Mouse (Mus musculus) hindbrain, embryonic 12.5 days (tissue): ENCODE results near the gene Gusb. TPM values are rescaled to one million over a fixed set of nuclear protein-coding genes. Genes with fewer than 3 reads are reported as not detected.

ENCODE experiments used
- ATAC-seq: fragments of 200-750 bp; cut with Nextera tagmentation; 2 replicates; pipeline ENCODE4 v1.8.0; 2017; ENCODE audit warnings: moderate TSS enrichment; ENCODE audit not compliant: low FRiP score
- H3K27ac ChIP-seq: fragments of 300-500 bp; sonication (generic); 2 replicates; pipeline ENCODE4 v1.5.1; 2016; ENCODE audit warnings: mild to moderate bottlenecking
- H3K27me3 ChIP-seq: fragments of 300-500 bp; sonication (generic); 2 replicates; pipeline ENCODE4 v1.6.1; 2016; ENCODE audit warnings: mild to moderate bottlenecking
- H3K36me3 ChIP-seq: fragments of 300-500 bp; sonication (generic); 2 replicates; pipeline ENCODE4 v1.6.1; 2016; ENCODE audit warnings: mild to moderate bottlenecking
- H3K4me1 ChIP-seq: fragments of 300-500 bp; sonication (generic); 2 replicates; pipeline ENCODE4 v1.6.1; 2016
- H3K4me2 ChIP-seq: fragments of 300-500 bp; sonication (generic); replicated peaks from 2 replicates; pipeline ENCODE4 v1.6.1; 2016; ENCODE audit warnings: mild to moderate bottlenecking
- H3K4me3 ChIP-seq: fragments of 300-500 bp; sonication (generic); 2 replicates; pipeline ENCODE4 v1.5.1; 2016; ENCODE audit warnings: mild to moderate bottlenecking
- H3K9ac ChIP-seq: fragments of 300-500 bp; sonication (generic); 2 replicates; pipeline ENCODE4 v1.6.1; 2016; ENCODE audit warnings: mild to moderate bottlenecking, moderate library complexity
- H3K9me3 ChIP-seq: fragments of 300-500 bp; sonication (generic); replicated peaks from 2 replicates; pipeline ENCODE4 v1.6.1; 2016; ENCODE audit warnings: mild to moderate bottlenecking
- WGBS: fragments of 180-500 bp; shearing (Covaris S2); methylation state at CpG from one replicate; pipeline ENCODE4 v1.1.7; 2016; 5-methylcytosine and 5-hydroxymethylcytosine counted together
- polyA plus RNA-seq: library from polyadenylated mRNA; unstranded; fragments of >200 nt; fragmentation: Nextera tagmentation; extraction: Ambion mirVana; gene quantifications from 2 replicates; pipeline ENCODE4 v1.2.1, GENCODE M21; 2016

The Gusb gene
- polyA plus RNA-seq, 1 experiment from 2014 or later, result 31.5 TPM

GRCm38 (mm10) chr5:129994989-129995388 is 7.9 kb downstream of the Gusb start:
- Histone ChIP-seq H3K4me3 (no peak overlapping the region), H3K9me3 (no peaks in the 10 kb centered on the region), H3K4me2 (no peak overlapping the region), H3K27me3 (no peaks in the 10 kb centered on the region), H3K27ac (no peak overlapping the region), H3K9ac (no peak overlapping the region), H3K4me1 (no peaks in the 10 kb centered on the region), H3K36me3 (0 out of 2 replicates have a peak, but pooled peaks cover 4% of the 10 kb centered on the region)
- WGBS, result 94% methylated on average over 7 of the region's 7 CpGs
- no peak for ATAC-seq

GRCm38 (mm10) chr5:129993374-129993773 is 9.5 kb downstream of the Gusb start:
- no peak overlapping the region for H3K4me3 ChIP-seq
- 94% methylated on average over 14 of the region's 14 CpGs for WGBS
- no peak for ATAC-seq
- H3K9ac ChIP-seq, result no peak overlapping the region
- H3K4me1 ChIP-seq, result no peaks in the 10 kb centered on the region
- H3K36me3 ChIP-seq, result 0 out of 2 replicates have a peak, but pooled peaks cover 6% of the 10 kb centered on the region
- no peak overlapping the region for H3K27ac ChIP-seq
- H3K4me2 ChIP-seq, result no peak overlapping the region
- no peaks in the 10 kb centered on the region for H3K27me3 ChIP-seq
- no peaks in the 10 kb centered on the region for H3K9me3 ChIP-seq

- H3K4me2 ChIP-seq, result no peak overlapping the region
- no peak overlapping the region for H3K9ac ChIP-seq
- WGBS, result 97% methylated on average over 5 of the region's 5 CpGs
- H3K4me3 ChIP-seq, result no peak overlapping the region
- peaks cover 13% of the 10 kb centered on the region; the same call in 1 of the 2 replicates for H3K36me3 ChIP-seq
- no peaks in the 10 kb centered on the region for H3K4me1 ChIP-seq
- no peaks in the 10 kb centered on the region for H3K27me3 ChIP-seq
- ATAC-seq, result no peak
- no peaks in the 10 kb centered on the region for H3K9me3 ChIP-seq
- no peak overlapping the region for H3K27ac ChIP-seq
Observed at GRCm38 (mm10) chr5:129991898-129992297, 11.0 kb downstream of the Gusb start.

GRCm38 (mm10) chr5:129989376-129989775 is 13.5 kb downstream of the Gusb start:
- Histone ChIP-seq H3K27ac (no peak overlapping the region), H3K4me1 (no peaks in the 10 kb centered on the region), H3K9me3 (no peaks in the 10 kb centered on the region), H3K4me3 (no peak overlapping the region), H3K4me2 (no peak overlapping the region), H3K27me3 (no peaks in the 10 kb centered on the region), H3K9ac (no peak overlapping the region), H3K36me3 (peaks cover 17% of the 10 kb centered on the region; the same call in 1 of the 2 replicates)
- no peak for ATAC-seq
- WGBS, result 81% methylated on average over 13 of the region's 13 CpGs

GRCm38 (mm10) chr5:129980216-129980615 is 22.6 kb downstream of the Gusb start:
- no peaks in the 10 kb centered on the region; the same call in 1 of the 2 replicates for H3K4me1 ChIP-seq
- H3K36me3 ChIP-seq, result peaks cover 14% of the 10 kb centered on the region
- H3K4me3 ChIP-seq, result no peak overlapping the region
- H3K27ac ChIP-seq, result no peak overlapping the region
- no peaks in the 10 kb centered on the region for H3K27me3 ChIP-seq
- no peak for ATAC-seq
- H3K4me2 ChIP-seq, result no peak overlapping the region
- H3K9me3 ChIP-seq, result no peaks in the 10 kb centered on the region
- H3K9ac ChIP-seq, result no peak overlapping the region
- 73% methylated on average over 3 of the region's 3 CpGs for WGBS

GRCm38 (mm10) chr5:129978608-129979007 is 24.2 kb downstream of the Gusb start:
- no peak overlapping the region for H3K4me2 ChIP-seq
- no peak overlapping the region for H3K4me3 ChIP-seq
- H3K4me1 ChIP-seq, result no peaks in the 10 kb centered on the region; the same call in 1 of the 2 replicates
- H3K9me3 ChIP-seq, result no peaks in the 10 kb centered on the region
- peaks cover 11% of the 10 kb centered on the region for H3K36me3 ChIP-seq
- ATAC-seq, result no peak
- H3K27me3 ChIP-seq, result no peaks in the 10 kb centered on the region
- 91% methylated on average over 5 of the region's 5 CpGs for WGBS
- no peak overlapping the region for H3K9ac ChIP-seq
- H3K27ac ChIP-seq, result no peak overlapping the region

GRCm38 (mm10) chr5:129977768-129978167 is 25.1 kb downstream of the Gusb start:
- H3K27ac ChIP-seq, result no peak overlapping the region
- no peak for ATAC-seq
- peaks cover 6% of the 10 kb centered on the region; the same call in 1 of the 2 replicates for H3K36me3 ChIP-seq
- no peak overlapping the region for H3K9ac ChIP-seq
- no peaks in the 10 kb centered on the region for H3K27me3 ChIP-seq
- H3K4me3 ChIP-seq, result no peak overlapping the region
- H3K4me2 ChIP-seq, result no peak overlapping the region
- H3K9me3 ChIP-seq, result no peaks in the 10 kb centered on the region
- no peaks in the 10 kb centered on the region; the same call in 1 of the 2 replicates for H3K4me1 ChIP-seq
- WGBS, result 80% methylated on average over 4 of the region's 4 CpGs

GRCm38 (mm10) chr5:129974866-129975311 is 28.0 kb downstream of the Gusb start:
- H3K9ac ChIP-seq, result no peak overlapping the region
- peaks cover 10% of the 10 kb centered on the region; the same call in 1 of the 2 replicates for H3K36me3 ChIP-seq
- no peak overlapping the region for H3K4me3 ChIP-seq
- H3K4me2 ChIP-seq, result no peak overlapping the region
- ATAC-seq, result no peak
- no peak overlapping the region for H3K27ac ChIP-seq
- WGBS, result 93% methylated on average over 4 of the region's 4 CpGs
- no peaks in the 10 kb centered on the region for H3K4me1 ChIP-seq
- H3K27me3 ChIP-seq, result no peaks in the 10 kb centered on the region
- H3K9me3 ChIP-seq, result no peaks in the 10 kb centered on the region

- WGBS, result 88% methylated on average over 4 of the region's 4 CpGs
- Histone ChIP-seq H3K4me3 (no peak overlapping the region), H3K4me1 (no peaks in the 10 kb centered on the region)
Observed at GRCm38 (mm10) chr5:129974354-129974753, 28.5 kb downstream of the Gusb start.

GRCm38 (mm10) chr5:129971491-129971890 is 31.4 kb downstream of the Gusb start:
- ATAC-seq, result no peak
- Histone ChIP-seq H3K27ac (no peak overlapping the region), H3K27me3 (no peaks in the 10 kb centered on the region), H3K36me3 (peaks cover 7% of the 10 kb centered on the region; the same call in 1 of the 2 replicates), H3K4me1 (no peaks in the 10 kb centered on the region), H3K9ac (no peak overlapping the region), H3K4me3 (no peak overlapping the region), H3K9me3 (no peaks in the 10 kb centered on the region), H3K4me2 (no peak overlapping the region)
- 86% methylated on average over 4 of the region's 4 CpGs for WGBS

More at GRCm38 (mm10) chr5:129974354-129974753, 28.5 kb downstream of the Gusb start:
- Histone ChIP-seq H3K36me3 (peaks cover 10% of the 10 kb centered on the region; the same call in 1 of the 2 replicates), H3K9ac (no peak overlapping the region), H3K4me2 (no peak overlapping the region), H3K27ac (no peak overlapping the region), H3K27me3 (no peaks in the 10 kb centered on the region), H3K9me3 (no peaks in the 10 kb centered on the region)
- no peak for ATAC-seq

GRCm38 (mm10) chr5:129968417-129968816 is 34.4 kb downstream of the Gusb start:
- Histone ChIP-seq H3K4me1 (no peaks in the 10 kb centered on the region), H3K4me2 (no peak overlapping the region), H3K9me3 (no peaks in the 10 kb centered on the region), H3K4me3 (no peak overlapping the region), H3K9ac (no peak overlapping the region), H3K27ac (no peak overlapping the region), H3K27me3 (no peaks in the 10 kb centered on the region), H3K36me3 (0 out of 2 replicates have a peak, but pooled peaks cover 4% of the 10 kb centered on the region)
- 83% methylated on average over 7 of the region's 7 CpGs for WGBS
- ATAC-seq, result no peak

- Histone ChIP-seq H3K27me3 (no peaks in the 10 kb centered on the region), H3K4me1 (no peaks in the 10 kb centered on the region), H3K4me3 (no peak overlapping the region), H3K9ac (no peak overlapping the region), H3K36me3 (0 out of 2 replicates have a peak, but pooled peaks cover under 1% of the 10 kb centered on the region), H3K9me3 (no peaks in the 10 kb centered on the region), H3K27ac (no peak overlapping the region), H3K4me2 (no peak overlapping the region)
- 90% methylated on average over 3 of the region's 3 CpGs for WGBS
- ATAC-seq, result no peak
Observed at GRCm38 (mm10) chr5:129966448-129966847, 36.4 kb downstream of the Gusb start.

GRCm38 (mm10) chr5:129963224-129963623 is 39.6 kb downstream of the Gusb start:
- no peak overlapping the region for H3K4me2 ChIP-seq
- H3K9me3 ChIP-seq, result no peaks in the 10 kb centered on the region
- no peak for ATAC-seq
- H3K4me3 ChIP-seq, result no peak overlapping the region
- H3K36me3 ChIP-seq, result no peaks in the 10 kb centered on the region
- WGBS, result 75% methylated on average over 4 of the region's 4 CpGs
- H3K27me3 ChIP-seq, result no peaks in the 10 kb centered on the region
- no peak overlapping the region for H3K27ac ChIP-seq
- no peak overlapping the region for H3K9ac ChIP-seq
- no peaks in the 10 kb centered on the region for H3K4me1 ChIP-seq
